Comparison of ENCODE assay signal across 19 mouse cellular contexts in genomic region chr11:35619421-35619820, GRCm38 (mm10).
"Had no signal": no experiment of that assay in that cellular context is flagged by ENCODE, and none has a peak within 500 bp of the region (broad histone marks: within the 10 kb centered on the region; RNA-seq: fewer than 3 reads in every experiment).

No protein-coding gene starts in this region.

- H3K4me1 ChIP-seq: intestine, embryonic 15.5 days; kidney, embryonic 15.5 days; liver, embryonic 13.5 days; midbrain, embryonic 12.5 days; neural tube, embryonic 12.5 days; stomach, embryonic 15.5 days had no signal

- DNase-seq: kidney, adult 11 months; kidney, adult 8-10 months; kidney, postnatal 10 days; kidney, postnatal 4 days; left cerebral cortex, postnatal 4 days; liver, embryonic 13.5 days; lung, adult 2 months; lung, postnatal 14 days; right cerebral cortex, adult 18-20 months; right cerebral cortex, postnatal 14 days; right cerebral cortex, postnatal 4 days; thymus, postnatal 25 days had no signal

- H3K4me2 ChIP-seq: intestine, embryonic 15.5 days; kidney, embryonic 15.5 days; liver, embryonic 13.5 days; midbrain, embryonic 12.5 days; midbrain, embryonic 15.5 days; neural tube, embryonic 12.5 days; stomach, embryonic 15.5 days had no signal

- H3K9me3 ChIP-seq: intestine, embryonic 15.5 days; kidney, embryonic 15.5 days; liver, embryonic 13.5 days; midbrain, embryonic 12.5 days; midbrain, embryonic 15.5 days; neural tube, embryonic 12.5 days; stomach, embryonic 15.5 days had no signal

- H3K9ac ChIP-seq: intestine, embryonic 15.5 days; kidney, embryonic 15.5 days; liver, embryonic 13.5 days; midbrain, embryonic 12.5 days; midbrain, embryonic 15.5 days; neural tube, embryonic 12.5 days; stomach, embryonic 15.5 days had no signal

- ATAC-seq: intestine, embryonic 15.5 days; midbrain, embryonic 15.5 days had no signal

- H3K27ac ChIP-seq: intestine, embryonic 15.5 days; kidney, embryonic 15.5 days; liver, embryonic 13.5 days; macrophage; midbrain, embryonic 12.5 days; midbrain, embryonic 15.5 days; neural tube, embryonic 12.5 days; stomach, embryonic 15.5 days had no signal

- H3K4me3 ChIP-seq: intestine, embryonic 15.5 days; kidney, embryonic 15.5 days; liver, embryonic 13.5 days; midbrain, embryonic 12.5 days; midbrain, embryonic 15.5 days; neural tube, embryonic 12.5 days; stomach, embryonic 15.5 days had no signal

- H3K27me3 ChIP-seq: intestine, embryonic 15.5 days; kidney, embryonic 15.5 days; liver, embryonic 13.5 days; neural tube, embryonic 12.5 days; stomach, embryonic 15.5 days had no signal

- H3K36me3 ChIP-seq: intestine, embryonic 15.5 days; kidney, embryonic 15.5 days; liver, embryonic 13.5 days; midbrain, embryonic 12.5 days; midbrain, embryonic 15.5 days; stomach, embryonic 15.5 days had no signal
